Mouse (Mus musculus) gonadal fat pad, adult 2 months (tissue): Measurements from ENCODE around the gene Eif4b. TPM values are rescaled to one million over a fixed set of nuclear protein-coding genes. Genes with fewer than 3 reads are reported as not detected.
A peak's percentile ranks its signal among the peaks of the same experiment; 100 is the strongest.

Source experiments
- DNase-seq: peaks from one replicate; pipeline ENCODE4 v3.0.0-alpha.2; 2012; ENCODE audit warnings: low read depth
- polyA plus RNA-seq: library from polyadenylated mRNA; depleted of rRNA; stranded (reverse); fragments of >200 nt; gene quantifications from 2 replicates; pipeline ENCODE4 v1.2.3, GENCODE M21; 2012; rRNA removed

Eif4b gene
- polyA plus RNA-seq = 72.3 and 133 TPM in 2 replicates

DNA sequence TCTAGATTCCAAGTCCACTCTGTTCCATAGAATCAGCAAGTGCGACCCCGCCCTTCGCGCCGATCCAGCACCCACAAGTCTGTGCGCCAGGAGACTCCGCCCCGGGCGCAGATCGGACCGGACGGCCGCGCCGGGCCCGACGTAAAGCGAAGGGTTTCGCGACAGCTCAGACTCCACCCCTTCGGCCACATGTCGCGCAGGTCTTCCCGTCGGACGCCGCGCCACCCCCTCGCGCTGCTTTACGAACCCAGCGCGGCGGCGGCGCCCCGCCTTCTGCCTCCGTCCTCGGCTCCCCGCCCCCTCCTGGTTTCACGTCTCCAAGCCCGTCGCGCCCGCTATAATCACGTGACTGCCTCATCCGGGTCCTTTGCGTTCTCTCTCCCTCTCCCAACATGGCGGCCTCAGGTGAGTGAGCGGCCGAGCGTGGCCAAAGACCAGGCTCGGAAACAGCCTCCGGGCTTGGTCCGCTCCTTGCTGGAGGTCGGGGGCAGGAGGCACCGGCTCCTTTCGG, at the start of gene Eif4b:
Gene Eif4b (plus strand): TSS at position 215 of the 511 bp plus-strand sequence.
- peak; percentile 70 for DNase-seq

DNA sequence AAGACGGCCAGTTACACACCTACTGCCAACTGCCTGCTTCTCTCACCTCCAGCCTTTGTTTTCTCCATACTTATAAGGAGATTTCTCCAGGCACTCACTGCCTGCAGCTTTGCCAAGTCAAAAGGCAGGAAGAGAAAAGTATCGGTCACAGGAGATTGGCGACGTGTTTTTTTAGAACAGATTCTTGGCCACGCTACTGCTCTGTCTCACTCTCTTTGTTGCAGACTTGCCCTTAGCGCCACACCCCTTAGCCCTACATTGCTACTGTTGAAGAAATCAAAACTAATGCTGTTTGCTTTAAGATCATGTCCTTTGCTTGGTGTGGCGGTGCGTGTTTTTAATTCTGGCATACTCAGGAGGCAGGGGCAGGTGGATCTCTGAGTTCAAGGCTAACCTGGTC, 49.7 kb upstream of the Eif4b start:
- DNase-seq = no peak

DNA sequence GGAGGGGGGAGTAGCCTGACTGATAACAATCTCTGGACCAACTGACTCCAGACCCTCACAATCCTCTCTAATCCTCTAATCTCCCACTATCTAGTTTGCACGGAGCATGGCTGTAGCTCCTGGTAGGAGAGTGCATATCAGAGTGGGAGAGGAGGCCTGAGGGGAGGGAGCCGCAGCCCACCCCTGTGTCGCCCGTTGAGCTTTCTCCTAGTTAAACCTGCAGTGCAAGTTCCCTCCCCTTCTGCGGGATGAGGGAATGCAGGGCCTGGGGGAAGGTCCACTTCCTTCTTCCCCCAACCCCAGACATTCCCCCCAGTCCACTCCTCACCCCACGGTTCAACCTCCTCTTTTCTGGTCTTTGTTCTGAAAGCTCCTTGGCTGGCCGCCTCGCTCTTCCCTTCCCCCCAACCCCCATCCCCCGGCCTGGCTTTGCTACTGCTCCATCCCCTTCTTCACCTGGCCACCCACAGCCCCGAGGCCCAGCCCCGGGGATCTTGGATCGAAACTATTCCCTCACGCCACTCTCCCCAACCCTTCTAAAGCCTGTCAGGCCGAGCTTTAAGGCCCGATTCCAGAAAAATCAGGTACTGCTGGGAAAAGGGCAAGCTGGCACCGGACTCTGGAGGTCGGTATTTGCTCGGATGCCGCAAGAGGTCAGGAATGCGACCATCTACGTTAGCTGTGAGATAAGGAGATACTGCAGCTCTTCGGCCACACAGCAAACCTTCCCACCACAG, 48.3 kb upstream of the Eif4b start:
- DNase-seq = no peak

DNA sequence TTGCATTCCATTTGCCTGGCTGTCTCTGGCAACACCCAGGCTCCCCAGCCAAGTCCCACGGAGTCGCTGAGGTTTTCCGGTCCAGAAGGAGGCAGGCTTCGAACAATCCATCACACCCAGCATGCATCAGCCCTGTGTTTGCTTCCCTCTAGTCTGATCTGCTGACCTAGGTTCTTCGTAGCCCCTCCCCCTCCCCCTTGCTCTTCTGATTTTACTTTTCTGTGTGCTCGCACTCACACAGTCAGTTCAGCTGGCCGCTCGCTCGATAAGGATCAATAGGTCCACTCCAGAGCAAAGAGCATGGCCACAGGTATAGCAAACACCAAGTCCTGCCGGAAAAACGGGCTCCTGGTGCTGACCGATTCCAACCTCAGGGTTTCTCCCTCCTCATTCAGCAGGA, 47.1 kb upstream of the Eif4b start:
- no peak for DNase-seq

DNA sequence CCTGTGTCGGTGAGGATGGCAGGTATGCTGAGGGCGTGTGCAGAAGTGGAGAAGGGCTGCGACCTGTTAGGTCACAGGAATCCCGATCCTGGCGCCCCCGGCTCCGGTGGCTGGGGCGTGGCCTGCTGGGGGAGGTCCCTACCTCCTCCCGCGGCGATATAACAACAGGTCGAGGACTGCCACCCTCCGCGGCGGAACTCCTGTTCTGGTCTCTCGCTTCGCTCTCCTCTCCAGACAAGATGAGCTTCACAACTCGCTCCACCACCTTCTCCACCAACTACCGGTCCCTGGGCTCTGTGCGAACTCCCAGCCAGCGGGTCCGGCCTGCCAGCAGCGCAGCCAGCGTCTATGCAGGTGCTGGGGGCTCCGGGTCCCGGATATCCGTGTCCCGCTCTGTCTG, 45.5 kb upstream of the Eif4b start, which contains the start of gene Krt18:
Gene Krt18 (plus strand): TSS at position 141 of the 400 bp plus-strand sequence.
- no peak for DNase-seq

DNA sequence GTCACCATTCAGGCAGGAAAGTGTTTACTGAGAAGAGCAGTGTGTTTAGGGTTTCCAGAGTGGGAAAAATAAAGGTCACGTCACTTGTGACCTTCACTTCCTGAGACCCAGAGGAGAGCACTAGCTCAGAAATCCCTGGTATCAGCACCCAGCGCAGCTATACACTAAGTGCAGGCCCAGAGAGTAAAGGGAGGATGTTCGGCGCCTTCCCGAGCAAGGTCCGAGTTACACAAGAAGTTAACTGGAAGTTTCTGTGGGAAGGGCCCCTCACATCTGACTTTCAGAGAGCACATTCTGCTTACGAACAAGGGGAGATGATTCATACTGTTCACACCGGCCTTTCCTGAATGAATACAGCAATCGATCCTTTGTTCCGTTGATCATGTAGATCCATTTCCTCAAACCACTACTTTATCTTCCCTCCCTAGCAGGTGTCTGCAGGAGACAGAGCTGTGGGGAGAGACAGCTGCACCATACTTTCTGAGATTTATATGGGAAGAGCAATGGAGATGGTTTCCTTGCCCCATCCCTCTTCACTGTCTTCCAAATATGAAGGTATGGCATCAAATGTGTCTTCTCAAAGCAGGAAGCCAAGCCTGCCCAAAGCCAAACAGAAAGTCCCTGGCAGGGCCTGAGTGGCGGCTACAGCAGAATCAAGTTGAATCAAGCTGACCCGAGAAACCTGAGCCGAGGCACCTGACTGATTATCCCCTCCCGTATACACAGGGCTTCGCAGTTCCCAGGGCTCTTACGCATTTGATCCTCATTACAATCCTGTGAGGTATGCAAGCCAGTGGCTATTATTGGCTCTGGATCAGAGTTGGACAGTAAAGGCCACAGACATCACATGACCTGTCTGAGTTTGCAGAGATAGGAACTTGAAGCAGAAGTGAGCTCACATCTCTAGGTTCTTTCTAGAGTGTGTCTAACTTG, 39.2 kb upstream of the Eif4b start:
- DNase-seq = no peak

DNA sequence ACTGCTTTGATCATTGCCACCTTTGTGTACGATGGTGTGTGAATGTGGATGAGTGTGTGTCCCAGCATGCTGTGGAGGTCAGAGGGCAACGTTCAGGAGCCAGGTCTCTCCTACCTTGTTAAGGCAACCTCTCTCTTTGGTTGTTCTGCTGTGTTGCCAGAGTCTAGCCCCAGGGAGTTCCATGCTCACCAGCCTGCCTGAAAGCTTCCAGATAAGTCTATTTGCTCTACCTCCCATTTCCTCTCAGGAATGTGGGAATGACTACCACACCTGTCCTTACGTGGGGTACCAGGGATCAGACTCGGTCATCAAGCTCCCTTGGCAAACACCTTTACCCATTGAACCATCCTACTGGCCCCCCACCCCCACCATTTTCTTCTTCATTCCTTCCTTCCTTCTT, 33.3 kb upstream of the Eif4b start:
- no peak for DNase-seq

DNA sequence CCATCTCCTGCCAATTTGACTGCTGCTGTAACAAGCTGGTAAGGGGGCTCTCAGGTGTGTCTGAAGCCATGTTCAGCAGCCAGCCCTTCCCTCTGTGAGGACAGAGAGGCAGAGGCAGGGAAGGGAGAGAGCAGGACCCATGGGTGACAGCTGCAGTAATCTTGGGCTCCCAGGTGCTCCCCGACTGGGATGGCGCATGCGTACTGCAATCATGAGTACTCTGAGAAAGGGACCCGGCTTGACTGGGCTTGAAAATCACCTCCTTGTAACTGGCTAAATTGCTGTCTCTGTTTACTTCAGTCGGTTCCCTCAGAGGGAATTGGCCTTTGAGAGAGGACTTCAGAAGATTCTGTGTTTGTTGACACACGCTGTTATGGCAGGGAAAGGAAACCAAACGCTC, 31.6 kb upstream of the Eif4b start:
- no peak for DNase-seq

DNA sequence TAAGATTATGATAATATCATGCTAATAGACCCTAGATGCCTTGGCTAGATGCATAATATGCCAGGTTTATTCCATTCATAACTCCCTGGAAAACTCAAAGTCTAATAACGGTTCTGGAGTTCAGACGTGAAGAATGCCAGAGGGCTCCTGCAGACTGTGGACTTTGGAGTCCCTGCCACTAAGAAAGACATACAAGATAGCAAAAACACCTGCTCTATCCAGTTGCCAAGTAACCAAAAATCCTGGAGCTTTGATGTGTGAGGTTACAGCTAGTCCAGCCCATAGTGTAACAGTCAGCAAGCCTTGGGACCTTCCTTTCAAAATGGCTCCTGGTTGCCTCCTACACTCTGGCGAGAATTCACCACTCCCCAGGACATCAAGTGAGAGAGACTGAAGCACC, 28.8 kb upstream of the Eif4b start:
- DNase-seq = no peak

DNA sequence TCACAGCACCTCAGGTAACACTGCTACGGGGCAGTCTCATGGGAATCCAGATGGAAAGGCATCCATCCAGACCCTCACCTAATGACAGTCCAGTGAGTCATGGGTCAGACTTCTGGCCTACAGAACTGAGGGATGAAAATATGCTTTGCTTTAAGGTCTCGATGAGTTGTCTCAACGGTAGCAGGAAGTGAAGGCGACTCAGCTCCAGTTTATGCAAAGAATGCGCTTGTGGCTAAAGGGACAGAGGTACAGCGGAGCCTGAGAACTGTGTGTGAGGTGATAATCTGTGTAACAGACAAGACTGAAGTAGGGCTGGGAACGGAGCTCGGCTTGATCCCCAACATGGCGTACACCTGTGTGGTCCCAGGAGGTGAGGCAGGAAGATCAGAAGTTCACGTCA, 27.9 kb upstream of the Eif4b start:
- DNase-seq = no peak

DNA sequence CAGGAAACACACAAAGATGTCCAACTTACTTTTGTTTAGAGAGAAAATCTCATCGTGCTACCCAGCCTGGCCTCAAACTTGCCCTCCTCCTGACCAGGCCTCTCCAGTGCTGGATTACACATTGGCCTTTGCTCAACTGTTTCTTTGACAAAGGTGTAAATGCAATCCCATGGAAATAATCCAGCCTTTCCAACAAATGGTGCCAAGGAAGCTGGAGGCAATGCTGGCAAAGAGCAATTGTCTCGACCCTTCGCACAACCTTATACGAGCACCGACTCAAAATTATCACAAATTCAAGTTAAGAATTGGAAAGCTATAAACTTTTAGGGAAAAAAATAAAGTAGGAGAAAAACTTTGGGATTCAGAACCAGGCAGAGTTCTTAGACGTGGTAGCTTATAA, 25.6 kb upstream of the Eif4b start:
- DNase-seq = peak; percentile 20

DNA sequence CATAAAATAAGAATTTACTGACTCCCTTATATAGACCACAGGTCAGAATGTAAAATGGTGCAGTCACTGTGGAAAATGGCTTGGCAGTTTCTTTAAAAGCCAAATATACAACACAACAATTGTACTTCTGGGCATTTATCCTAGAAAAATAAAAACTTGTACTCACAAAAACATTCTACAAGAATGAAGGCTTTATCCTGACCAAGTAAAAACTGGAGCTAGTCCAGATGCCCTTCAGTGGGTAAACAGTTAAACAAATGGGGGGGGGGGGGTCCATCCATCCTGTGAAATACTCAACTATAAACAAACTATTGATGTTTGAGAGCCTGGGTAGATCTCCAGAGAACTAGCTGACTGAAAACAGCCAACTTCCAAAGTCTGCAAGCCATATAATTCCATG, 23.7 kb upstream of the Eif4b start:
- no peak for DNase-seq

DNA sequence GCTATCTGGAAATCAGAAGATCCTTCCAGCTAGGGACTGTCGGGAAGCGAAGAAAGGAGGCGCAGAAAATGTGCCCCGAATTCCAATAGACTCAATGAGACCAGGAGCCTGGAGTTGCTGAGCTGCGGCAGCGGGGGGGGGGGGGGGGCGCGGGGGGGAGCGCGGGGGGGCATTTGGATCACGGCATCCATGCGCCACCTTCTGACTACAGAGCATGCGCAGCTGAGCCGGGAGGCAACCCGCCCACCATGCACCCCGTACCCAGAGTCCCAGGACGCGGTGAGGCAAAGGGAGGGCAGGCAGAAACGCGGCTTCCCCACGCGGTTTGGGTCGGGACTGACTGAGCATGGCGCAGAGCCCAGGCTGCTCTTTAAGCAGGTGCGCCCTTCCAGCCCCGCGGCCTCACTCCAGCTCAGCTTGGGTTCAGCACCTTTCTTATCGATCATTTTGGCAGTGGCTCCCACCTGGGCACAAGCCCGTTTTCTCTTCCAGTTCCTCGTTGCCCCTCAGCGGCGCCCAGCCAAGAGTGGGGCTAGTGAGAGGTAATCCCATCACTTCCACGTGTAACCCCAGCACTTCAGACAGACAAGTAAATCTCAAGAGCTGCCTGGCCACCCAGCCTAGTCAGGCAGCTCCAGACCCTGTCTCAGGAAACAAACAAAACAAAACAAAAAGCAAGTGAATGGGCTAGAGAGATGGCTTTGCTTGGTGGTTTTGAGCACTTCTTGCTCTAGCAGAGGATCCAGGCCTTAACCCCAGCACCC, 21.5 kb upstream of the Eif4b start:
- DNase-seq = no peak

DNA sequence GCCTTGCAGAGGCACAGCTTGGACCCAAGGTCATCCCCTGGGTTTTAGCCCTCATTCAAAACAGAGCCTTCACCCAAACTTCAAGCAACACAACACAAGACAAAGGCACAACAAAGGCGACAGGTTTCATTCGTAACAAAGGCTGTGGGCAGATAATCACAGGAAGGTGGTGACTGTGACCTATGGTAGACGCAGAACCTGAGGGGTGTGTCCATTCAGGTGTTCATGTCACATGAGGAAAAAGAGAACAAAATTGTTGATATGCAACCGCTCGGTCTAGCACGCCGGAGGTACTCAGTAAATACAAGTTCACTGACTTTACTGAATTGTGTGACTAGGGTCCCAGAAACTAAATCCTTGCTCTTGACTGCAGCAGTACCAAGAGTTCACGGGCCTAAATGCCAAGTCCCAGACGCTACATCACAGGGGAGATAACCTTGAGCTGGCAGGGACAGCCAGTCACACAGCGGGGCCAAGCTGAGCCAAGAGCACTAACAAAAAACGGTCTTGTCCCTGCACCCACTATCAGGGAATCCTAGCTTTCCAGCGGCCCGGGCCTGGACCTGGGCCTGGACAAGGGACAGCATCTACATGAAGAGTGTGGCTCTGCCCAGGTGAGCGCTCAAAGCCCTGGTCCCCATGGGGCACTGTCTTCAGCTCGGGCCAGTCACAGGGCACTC, 16.9 kb upstream of the Eif4b start:
- no peak for DNase-seq

DNA sequence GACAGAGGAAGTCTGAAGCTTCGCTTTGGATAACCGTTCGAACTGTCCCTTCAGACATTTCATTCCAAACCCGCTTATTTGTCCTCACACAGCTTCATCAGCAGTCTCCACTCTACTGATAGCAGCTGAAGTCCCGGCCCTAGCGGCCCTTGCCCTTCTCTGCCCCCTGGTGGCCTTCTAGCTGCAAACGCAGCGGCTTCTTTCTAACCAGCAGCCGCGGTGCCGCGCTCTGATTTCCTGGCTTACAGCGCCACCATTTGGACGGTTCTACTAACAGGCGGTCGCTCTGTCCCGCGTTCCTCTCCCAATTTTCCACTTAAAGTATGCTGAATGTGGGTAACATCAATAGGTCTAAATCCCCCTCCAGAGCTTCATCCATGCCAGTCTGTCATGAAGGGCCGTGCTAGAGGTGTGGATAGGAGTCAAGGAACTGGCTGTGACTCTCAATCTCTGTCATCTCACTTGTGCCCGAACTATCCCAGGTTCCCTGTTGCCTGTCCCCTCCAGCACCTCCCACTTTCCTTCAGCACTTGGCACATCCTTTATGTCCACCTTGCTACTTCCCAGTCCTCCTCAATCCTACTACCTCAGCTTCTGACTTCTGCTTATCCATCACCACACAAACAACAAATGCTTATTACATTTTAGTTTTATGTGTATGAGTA, 7.8 kb upstream of the Eif4b start:
- DNase-seq = no peak

DNA sequence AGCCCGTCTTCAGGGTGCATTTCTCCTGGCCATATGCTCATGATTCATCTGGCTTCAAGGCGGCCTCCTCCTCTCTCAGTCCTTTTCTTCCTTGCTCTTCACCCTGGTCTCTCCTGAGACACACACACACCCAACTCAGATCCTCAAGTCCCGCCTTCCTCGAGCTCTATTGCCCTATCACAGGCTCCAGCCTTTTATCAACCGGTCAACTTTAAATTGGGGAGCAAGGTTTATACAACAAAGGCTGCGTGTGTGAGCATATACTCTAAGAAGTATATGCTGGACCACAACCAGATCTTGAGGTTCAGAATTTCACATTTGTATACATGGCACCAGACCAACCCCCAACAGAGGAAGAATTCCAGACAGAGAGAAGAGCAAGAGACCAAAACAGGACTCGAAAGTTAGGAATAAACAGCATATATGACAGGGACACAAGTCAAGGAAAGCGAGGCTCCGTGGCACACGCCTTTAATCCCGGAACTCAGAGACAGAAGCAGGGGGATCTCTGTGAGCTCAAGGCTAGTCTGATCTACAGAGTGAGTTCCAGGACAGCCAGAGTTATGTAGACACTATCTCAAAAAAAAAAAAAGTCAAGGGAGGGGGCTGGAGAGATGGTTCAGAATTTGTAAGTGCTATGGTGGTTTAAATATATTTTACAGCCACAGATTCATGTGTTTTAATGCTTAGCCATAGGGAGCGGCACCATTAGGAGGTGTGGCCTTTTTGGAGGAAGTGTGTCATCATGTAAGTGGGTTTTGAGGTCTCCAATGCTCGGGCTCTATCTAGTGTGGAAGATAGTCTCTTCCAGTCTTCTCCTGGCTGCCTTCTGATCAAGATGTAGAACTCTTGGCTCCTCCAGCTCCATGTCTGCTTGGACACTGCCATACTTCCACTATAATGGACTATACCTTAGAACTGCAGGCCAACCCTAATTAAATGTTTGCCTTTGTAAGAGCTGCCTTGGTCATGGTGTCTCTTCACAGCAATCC, 2.8 kb upstream of the Eif4b start:
- no peak for DNase-seq

DNA sequence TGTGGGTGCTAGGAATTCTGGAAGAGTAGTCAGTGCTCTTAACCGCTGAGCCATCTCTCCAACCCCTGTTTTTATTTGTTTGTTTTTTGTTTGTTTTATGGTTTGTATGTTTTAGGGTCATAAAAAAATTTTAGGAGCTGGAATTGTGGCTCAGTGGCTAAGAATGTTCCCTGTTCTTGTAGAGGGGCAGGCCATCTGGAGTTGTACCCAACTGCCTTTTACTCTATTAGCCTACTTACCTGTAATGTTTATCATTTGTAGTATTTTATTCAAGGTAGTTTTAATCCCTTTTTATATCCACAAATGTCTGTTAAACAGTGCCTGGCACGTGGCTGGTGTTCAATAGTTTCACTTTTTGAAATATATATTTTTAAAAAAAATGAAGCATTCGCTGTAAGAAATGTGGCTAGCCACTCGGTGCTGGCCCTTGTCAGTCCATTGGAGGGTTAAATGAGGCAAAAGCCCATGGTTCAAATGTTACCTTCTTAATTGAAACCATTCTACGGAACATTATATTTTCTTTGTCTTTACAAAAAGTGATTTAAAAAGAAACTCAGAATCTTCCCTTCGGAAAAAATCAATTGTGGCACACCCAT, 512 bp upstream of the Eif4b start:
- no peak for DNase-seq

DNA sequence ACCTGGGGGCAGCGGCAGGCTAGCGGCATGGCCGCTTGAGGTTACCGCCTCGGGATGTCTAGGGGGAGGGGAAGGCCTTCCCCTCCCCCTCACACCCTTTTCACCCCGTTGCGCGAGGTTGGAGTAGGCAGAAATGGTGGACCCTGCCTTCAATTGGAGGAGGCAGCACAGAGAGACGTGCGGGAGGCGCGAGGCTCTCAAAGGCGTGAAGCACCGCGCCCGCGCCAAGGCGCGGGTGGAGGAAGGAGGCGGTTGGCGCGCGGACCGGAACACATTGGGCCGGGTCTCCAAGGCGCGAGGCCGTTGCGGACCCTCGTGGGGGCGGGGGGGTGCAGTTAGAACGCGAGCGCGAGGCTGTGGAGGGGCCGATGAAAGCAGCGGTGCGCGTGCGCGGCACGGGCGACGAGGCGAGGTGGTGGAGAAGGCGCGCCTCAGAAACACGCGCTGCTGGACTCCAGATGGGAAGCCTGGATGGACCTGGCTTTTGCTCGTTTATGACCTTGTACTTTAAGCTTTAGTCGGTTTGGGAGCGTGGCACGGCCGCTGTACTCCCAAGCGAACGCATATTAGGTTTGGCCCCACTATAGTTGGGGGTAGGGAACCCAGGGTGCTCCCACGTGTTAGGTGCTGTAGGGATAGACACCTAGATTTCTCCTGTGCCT, 628 bp downstream of the Eif4b start:
- DNase-seq = no peak
